Mouse (Mus musculus) E14TG2a.4 (cell line): ENCODE measurements around the gene Stac3.

Experiments
- CTCF ChIP-seq: conservative IDR thresholded peaks from 2 replicates; pipeline ENCODE4 v1.5.1; 2014; ENCODE audit warnings: low read length
- NANOG ChIP-seq: IDR thresholded peaks from 2 replicates; pipeline ENCODE4 v1.6.1; 2014; ENCODE audit warnings: borderline replicate concordance, low read length, mixed read lengths
- POU5F1 ChIP-seq: IDR thresholded peaks from 2 replicates; pipeline ENCODE4 v1.6.1; 2014; ENCODE audit warnings: low read length, borderline replicate concordance

DNA sequence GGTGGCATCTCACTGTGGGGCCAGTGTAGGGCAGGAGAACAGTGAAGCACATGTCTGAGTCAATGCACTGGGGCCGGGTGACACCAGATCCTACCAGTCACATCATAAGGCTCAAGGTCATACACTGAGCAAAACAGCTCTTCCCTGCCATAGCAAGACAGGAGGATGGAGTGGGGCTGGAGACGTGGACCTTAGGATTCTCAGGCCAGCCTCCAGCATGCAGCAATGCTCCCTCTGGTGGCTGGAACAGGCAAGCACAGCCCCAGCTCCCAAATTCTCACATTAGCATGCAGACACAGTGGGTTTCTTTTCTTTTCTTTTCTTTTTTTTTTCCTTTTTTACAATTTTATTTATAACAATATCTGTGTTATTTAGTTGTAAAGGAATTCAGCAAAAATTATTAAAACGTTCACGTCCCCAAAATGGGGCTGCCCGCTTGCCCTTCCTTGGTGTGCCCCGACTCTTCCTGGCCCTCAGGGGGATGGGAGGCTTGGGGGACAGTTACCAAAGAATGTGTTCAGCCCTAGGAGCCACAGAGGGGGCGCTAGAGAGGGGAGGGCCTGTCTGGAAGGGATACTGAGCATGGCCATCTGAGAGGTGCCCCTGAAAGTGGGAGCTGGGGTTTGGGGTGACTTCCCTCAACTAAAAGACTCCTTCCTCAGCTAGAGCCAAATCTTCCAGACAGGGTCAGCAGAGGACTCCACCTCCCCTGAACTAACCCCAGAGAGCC is 36.5 kb downstream of the Stac3 start:
- TF ChIP-seq CTCF (peak; percentile 97), POU5F1 (no peak), NANOG (no peak)
